Mouse (Mus musculus) MEL (cell line): ENCODE results near the gene Trio. TPM values are rescaled to one million over a fixed set of nuclear protein-coding genes. Genes with fewer than 3 reads are reported as not detected.

Experiments
- DNase-seq: peaks from one replicate; pipeline ENCODE4 v3.0.0; 2011; ENCODE audit warnings: low read depth, low spot score
- H3K27ac ChIP-seq: 2 replicates; pipeline ENCODE4 v1.5.1; 2012; ENCODE audit warnings: low read depth, mild to moderate bottlenecking, control low read depth, low read length, moderate library complexity; ENCODE audit not compliant: control insufficient read depth
- H3K27me3 ChIP-seq, 2 experiments: fragments of 150-350 bp in 1 of 2; sonication (generic) in 1 of 2; 2 replicates each; pipeline ENCODE4 v1.6.1; 2012; ENCODE audit warnings: low read length in 2 of 2, mild to moderate bottlenecking in 2 of 2, improper control_type of control experiment in 1 of 2, moderate library complexity in 1 of 2; ENCODE audit not compliant: insufficient read depth in 2 of 2, control insufficient read depth in 1 of 2
- H3K36me3 ChIP-seq, 2 experiments: 2 replicates each; pipeline ENCODE4 v1.6.1; 2012 to 2014; ENCODE audit warnings: low read length in 2 of 2, improper control_type of control experiment in 1 of 2, inconsistent platforms in 1 of 2, mild to moderate bottlenecking in 1 of 2; ENCODE audit not compliant: insufficient read depth in 2 of 2, control insufficient read depth in 1 of 2
- H3K4me1 ChIP-seq, 2 experiments: fragments of 150-350 bp in 1 of 2; sonication (generic) in 1 of 2; 2 replicates each; pipeline ENCODE4 v1.6.1; 2012; ENCODE audit warnings: low read length in 2 of 2, improper control_type of control experiment in 1 of 2, mild to moderate bottlenecking in 1 of 2; ENCODE audit not compliant: insufficient read depth in 2 of 2, control insufficient read depth in 1 of 2
- H3K4me3 ChIP-seq, 2 experiments: fragments of 150-350 bp in 1 of 2; sonication (generic) in 1 of 2; 2 replicates each; pipeline ENCODE4 v1.5.1; 2012; ENCODE audit warnings: low read depth in 2 of 2, low read length in 2 of 2, mild to moderate bottlenecking in 2 of 2, moderate library complexity in 2 of 2, control low read depth in 1 of 2, improper control_type of control experiment in 1 of 2; ENCODE audit not compliant: control insufficient read depth in 1 of 2, insufficient read depth in 1 of 2
- H3K79me2 ChIP-seq: 2 replicates; pipeline ENCODE4 v1.6.1; 2012; ENCODE audit warnings: mild to moderate bottlenecking, low read length, moderate library complexity; ENCODE audit not compliant: control insufficient read depth, poor library complexity, insufficient read depth
- H3K9ac ChIP-seq: 2 replicates; pipeline ENCODE4 v1.6.1; 2012; ENCODE audit warnings: low read depth, mild to moderate bottlenecking, control low read depth, low read length, moderate library complexity; ENCODE audit not compliant: control insufficient read depth, poor library complexity, severe bottlenecking
- H3K9me3 ChIP-seq: fragments of 150-350 bp; sonication (generic); replicated peaks from 2 replicates; pipeline ENCODE4 v1.6.1; 2012; ENCODE audit warnings: mild to moderate bottlenecking, low read length, improper control_type of control experiment, moderate library complexity; ENCODE audit not compliant: insufficient read depth
- CHD1 ChIP-seq: IDR thresholded peaks from 2 replicates; pipeline ENCODE4 v1.6.1; 2012; ENCODE audit warnings: low read depth, mild to moderate bottlenecking, inconsistent platforms, low read length, improper control_type of control experiment
- CHD2 ChIP-seq: IDR thresholded peaks from 2 replicates; pipeline ENCODE4 v1.6.1; 2011; ENCODE audit warnings: low read length, improper control_type of control experiment
- CTCF ChIP-seq, 3 experiments: IDR thresholded peaks in 2 of 3; conservative IDR thresholded peaks in 1 of 3; 2 replicates each; pipeline ENCODE4 v1.5.1; 2011 to 2012; ENCODE audit warnings: low read length in 3 of 3, low read depth in 2 of 3, mild to moderate bottlenecking in 2 of 3, improper control_type of control experiment in 1 of 3, inconsistent platforms in 1 of 3, mixed read lengths in 1 of 3, moderate library complexity in 1 of 3; ENCODE audit not compliant: control insufficient read depth in 1 of 3, insufficient read depth in 1 of 3, poor library complexity in 1 of 3, severe bottlenecking in 1 of 3
- ELF1 ChIP-seq: IDR thresholded peaks from 2 replicates; pipeline ENCODE4 v1.6.1; 2014; ENCODE audit warnings: low read depth, mild to moderate bottlenecking, inconsistent platforms, low read length, improper control_type of control experiment, moderate library complexity
- HCFC1 ChIP-seq: IDR thresholded peaks from 2 replicates; pipeline ENCODE4 v1.6.1; 2012; ENCODE audit warnings: low read depth, mild to moderate bottlenecking, inconsistent platforms, low read length, improper control_type of control experiment, moderate library complexity
- KAT2A ChIP-seq: conservative IDR thresholded peaks from 2 replicates; pipeline ENCODE4 v1.6.1; 2012; ENCODE audit warnings: low read depth, low read length, improper control_type of control experiment, inconsistent platforms
- MAX ChIP-seq: IDR thresholded peaks from 2 replicates; pipeline ENCODE4 v1.6.1; 2011; ENCODE audit warnings: low read length, improper control_type of control experiment
- MAZ ChIP-seq: IDR thresholded peaks from 2 replicates; pipeline ENCODE4 v1.6.1; 2012; ENCODE audit warnings: low read depth, mild to moderate bottlenecking, inconsistent platforms, low read length, improper control_type of control experiment
- MEF2A ChIP-seq: IDR thresholded peaks from 2 replicates; pipeline ENCODE4 v1.6.1; 2014; ENCODE audit warnings: low read depth, mild to moderate bottlenecking, inconsistent platforms, low read length, improper control_type of control experiment; ENCODE audit not compliant: poor library complexity, insufficient replicate concordance, severe bottlenecking; ENCODE audit errors: extremely low read depth
- MYB ChIP-seq: IDR thresholded peaks from 2 replicates; pipeline ENCODE4 v1.6.1; 2011; ENCODE audit warnings: mild to moderate bottlenecking, low read depth, low read length, improper control_type of control experiment
- NRF1 ChIP-seq: IDR thresholded peaks from 2 replicates; pipeline ENCODE4 v1.6.1; 2014; ENCODE audit warnings: low read depth, mild to moderate bottlenecking, inconsistent platforms, low read length, improper control_type of control experiment, moderate library complexity; ENCODE audit not compliant: poor library complexity, insufficient read depth, severe bottlenecking
- POLR2A ChIP-seq, 2 experiments: IDR thresholded peaks; 2 replicates each; pipeline ENCODE4 v1.6.1; 2011 to 2012; ENCODE audit warnings: low read length in 2 of 2, mild to moderate bottlenecking in 2 of 2, control low read depth in 1 of 2, improper control_type of control experiment in 1 of 2, low read depth in 1 of 2, moderate library complexity in 1 of 2; ENCODE audit not compliant: control insufficient read depth in 1 of 2, insufficient read depth in 1 of 2, poor library complexity in 1 of 2
- POLR2AphosphoS5 ChIP-seq: IDR thresholded peaks from 2 replicates; pipeline ENCODE4 v1.6.1; 2012; ENCODE audit warnings: low read depth, borderline replicate concordance, mild to moderate bottlenecking, inconsistent platforms, low read length, moderate library complexity, mixed read lengths
- RAD21 ChIP-seq: IDR thresholded peaks from 2 replicates; pipeline ENCODE4 v1.6.1; 2011; ENCODE audit warnings: mild to moderate bottlenecking, low read depth, low read length, improper control_type of control experiment
- RCOR1 ChIP-seq: IDR thresholded peaks from 2 replicates; pipeline ENCODE4 v1.6.1; 2012; ENCODE audit warnings: low read depth, mild to moderate bottlenecking, inconsistent platforms, low read length, improper control_type of control experiment
- SMC3 ChIP-seq: IDR thresholded peaks from 2 replicates; pipeline ENCODE4 v1.6.1; 2011; ENCODE audit warnings: low read depth, low read length, improper control_type of control experiment
- TAL1 ChIP-seq: IDR thresholded peaks from 2 replicates; pipeline ENCODE4 v1.6.1; 2012; ENCODE audit warnings: mild to moderate bottlenecking, inconsistent platforms, low read length, moderate library complexity, mixed read lengths
- TBP ChIP-seq: IDR thresholded peaks from 2 replicates; pipeline ENCODE4 v1.8.0; 2011; ENCODE audit warnings: low read depth, low read length, improper control_type of control experiment
- TCF12 ChIP-seq: IDR thresholded peaks from 2 replicates; pipeline ENCODE4 v1.6.1; 2014; ENCODE audit warnings: low read depth, mild to moderate bottlenecking, inconsistent platforms, low read length, improper control_type of control experiment, moderate library complexity
- USF1 ChIP-seq: IDR thresholded peaks from 2 replicates; pipeline ENCODE4 v1.6.1; 2014; ENCODE audit warnings: low read depth, mild to moderate bottlenecking, inconsistent platforms, low read length, improper control_type of control experiment, moderate library complexity
- USF2 ChIP-seq, 2 experiments: IDR thresholded peaks; 2 replicates each; pipeline ENCODE4 v1.6.1; 2011 to 2012; ENCODE audit warnings: improper control_type of control experiment in 2 of 2, low read length in 2 of 2, borderline replicate concordance in 1 of 2, inconsistent platforms in 1 of 2, low read depth in 1 of 2, mild to moderate bottlenecking in 1 of 2; ENCODE audit not compliant: insufficient read depth in 1 of 2
- ZC3H11A ChIP-seq: IDR thresholded peaks from 2 replicates; pipeline ENCODE4 v1.6.1; 2012; ENCODE audit warnings: low read depth, mild to moderate bottlenecking, inconsistent platforms, low read length, improper control_type of control experiment
- ZKSCAN1 ChIP-seq: IDR thresholded peaks from 2 replicates; pipeline ENCODE4 v1.6.1; 2012; ENCODE audit warnings: low read depth, mild to moderate bottlenecking, inconsistent platforms, low read length, improper control_type of control experiment, moderate library complexity
- ZMIZ1 ChIP-seq: IDR thresholded peaks from 2 replicates; pipeline ENCODE4 v1.6.1; 2012; ENCODE audit warnings: low read depth, mild to moderate bottlenecking, inconsistent platforms, low read length, improper control_type of control experiment, moderate library complexity
- ZNF384 ChIP-seq: IDR thresholded peaks from 2 replicates; pipeline ENCODE4 v1.6.1; 2012; ENCODE audit warnings: low read depth, mild to moderate bottlenecking, inconsistent platforms, low read length, improper control_type of control experiment
- polyA plus RNA-seq, 2 experiments: library from polyadenylated mRNA; stranded (reverse) in 1 of 2; unstranded in 1 of 2; fragments of >175 nt in 1 of 2; fragments of >200 nt in 1 of 2; gene quantifications; 2 replicates each; pipeline versions ENCODE4 v1.2.1 to v1.2.4; 2012; ENCODE audit warnings: low replicate concordance in 2 of 2, low read depth in 1 of 2; ENCODE audit not compliant: insufficient read length in 2 of 2, insufficient read depth in 1 of 2, missing spikeins in 1 of 2
- total RNA-seq: library from RNA; depleted of rRNA; stranded (reverse); fragments of 300-350 nt; gene quantifications from 2 replicates; pipeline ENCODE4 v1.2.3, GENCODE M21; 2012

Trio gene
- total and polyA plus RNA-seq, 3 experiments = 0.91 to 1.1 TPM; not detected in 1

DNA sequence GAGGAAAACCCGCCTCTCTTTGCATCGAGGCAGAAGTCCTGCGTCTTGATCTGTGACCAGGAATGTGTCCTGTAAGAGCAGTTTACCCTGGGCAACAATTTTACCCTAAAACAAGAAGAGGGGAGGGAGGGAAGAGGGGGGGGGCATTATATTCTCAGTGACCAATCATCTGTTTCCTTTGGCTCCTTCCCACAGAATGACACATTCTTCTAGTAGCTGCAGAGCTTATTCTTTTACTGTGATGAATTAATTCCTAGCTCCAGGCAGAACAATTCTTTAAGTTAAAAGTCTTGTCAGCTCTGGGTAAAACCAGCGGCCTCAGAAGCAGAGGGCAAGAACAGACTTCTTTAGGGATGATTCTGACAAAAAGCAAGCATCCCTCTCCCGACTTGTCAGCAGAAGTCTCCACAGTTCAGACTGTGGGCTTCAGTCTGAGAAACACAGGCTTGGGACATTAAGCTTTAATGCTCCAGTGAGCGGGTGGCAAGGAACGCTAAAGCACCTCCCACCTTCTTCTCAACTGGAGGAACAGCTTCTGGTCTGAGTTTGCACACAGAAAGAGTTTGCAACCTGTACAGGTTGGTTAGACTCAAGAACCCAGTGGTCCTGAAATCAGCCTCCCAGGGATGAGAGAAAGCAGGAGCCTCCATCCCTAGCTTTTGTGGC is 272.8 kb downstream of the Trio start:
- Histone ChIP-seq H3K27me3 (no peaks in the 10 kb centered on the region), H3K27ac (no peak overlapping the region), H3K9me3 (no peaks in the 10 kb centered on the region), H3K4me3 (no peak overlapping the region), H3K9ac (no peak overlapping the region), H3K4me1 (no peaks in the 10 kb centered on the region), H3K36me3 (no peaks in the 10 kb centered on the region), H3K79me2 (no peaks in the 10 kb centered on the region)
- TF ChIP-seq MAZ (no peak), POLR2A (IDR thresholded peaks at IDR 0.05; ENCODE audit: control insufficient read depth in 1 of 2, insufficient read depth in 1 of 2, low read depth in 1 of 2, low read length in 2 of 2, poor library complexity in 1 of 2) (no peak), MAX (no peak), CHD2 (no peak), ZKSCAN1 (no peak), KAT2A (no peak), RCOR1 (no peak), HCFC1 (no peak), ZNF384 (no peak), TCF12 (no peak), TBP (no peak), CHD1 (no peak), NRF1 (no peak), USF1 (no peak), USF2 (IDR thresholded peaks at IDR 0.05; ENCODE audit: borderline replicate concordance in 1 of 2, insufficient read depth in 1 of 2, low read depth in 1 of 2, low read length in 2 of 2) (no peak), ELF1 (no peak), TAL1 (no peak)
- no peak for DNase-seq

DNA sequence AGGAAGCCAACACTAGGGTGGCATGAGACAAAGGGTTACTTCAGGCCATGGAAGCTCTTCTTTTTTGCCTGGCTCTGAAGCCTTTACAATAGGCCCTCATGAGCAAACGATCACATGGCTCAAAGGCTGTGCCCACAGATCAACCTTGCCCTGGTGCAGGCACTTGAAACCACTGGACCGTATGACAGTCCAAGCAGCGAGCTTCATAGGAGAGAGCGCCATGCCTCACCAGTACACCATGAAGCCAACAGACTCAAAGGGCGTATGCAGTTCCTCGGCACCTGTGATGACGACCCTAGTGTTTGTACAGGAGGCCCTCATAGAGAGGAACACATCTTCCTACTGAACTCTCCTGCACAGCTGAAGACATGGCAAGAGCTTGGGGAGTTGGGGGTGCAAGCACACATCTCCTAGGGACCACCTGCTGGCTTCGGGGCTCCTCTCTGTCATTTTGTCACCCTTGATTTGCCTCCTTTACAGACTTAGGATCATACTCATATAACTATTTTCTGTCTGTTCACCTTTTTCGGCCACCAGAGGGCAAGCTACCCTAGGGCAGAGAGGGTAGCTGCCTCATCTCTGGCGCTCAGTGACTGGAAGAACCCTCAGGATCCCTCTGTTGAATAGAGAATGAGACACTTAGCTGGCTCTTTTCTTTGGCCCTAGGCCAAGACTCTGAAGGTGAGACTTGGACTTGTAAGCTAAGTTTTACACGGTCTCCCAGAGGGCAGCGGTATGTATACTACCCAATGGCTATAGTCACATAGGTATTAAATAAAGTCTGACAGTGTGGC is 273.8 kb downstream of the Trio start:
- no peaks in the 10 kb centered on the region for H3K36me3 ChIP-seq
- TF ChIP-seq SMC3 (peak; percentile 55), MYB (no peak), TBP (no peak), RAD21 (peak; percentile 46), CTCF (IDR thresholded peaks at IDR 0.05 in 2 of 3, conservative IDR thresholded peaks at IDR 0.05 in 1 of 3; ENCODE audit: control insufficient read depth in 1 of 3, insufficient read depth in 1 of 3, low read depth in 2 of 3, low read length in 3 of 3, poor library complexity in 1 of 3, severe bottlenecking in 1 of 3) (peak in 2 of 3 experiments; percentile 39 to 42; a peak in 3 of 6 replicates), ZC3H11A (peak; percentile 9; the same call in 1 of the 2 replicates), ZMIZ1 (no peak), USF1 (no peak), MEF2A (no peak), POLR2AphosphoS5 (no peak), TCF12 (no peak), HCFC1 (no peak)
- TF ChIP-seq, all 39 proteins: peak for 4
- peak; percentile 12 for DNase-seq
- no peak overlapping the region for H3K27ac ChIP-seq
- H3K4me3 ChIP-seq = no peak overlapping the region
- H3K27me3 ChIP-seq = no peaks in the 10 kb centered on the region
- H3K79me2 ChIP-seq = no peaks in the 10 kb centered on the region
- H3K9ac ChIP-seq = no peak overlapping the region
- H3K9me3 ChIP-seq = no peaks in the 10 kb centered on the region
- H3K4me1 ChIP-seq = no peaks in the 10 kb centered on the region
